Mouse (Mus musculus) hindbrain, embryonic 14.5 days (tissue): Measurements from ENCODE around the gene Rpl28. TPM values are rescaled to one million over a fixed set of nuclear protein-coding genes. Genes with fewer than 3 reads are reported as not detected.

Experiments
- ATAC-seq: fragments of 200-750 bp; cut with Nextera tagmentation; 2 replicates; pipeline ENCODE4 v1.8.0; 2017; ENCODE audit warnings: moderate number of reproducible peaks, mild to moderate bottlenecking, moderate TSS enrichment, moderate library complexity; ENCODE audit not compliant: low FRiP score
- DNase-seq: peaks from one replicate; pipeline ENCODE4 v3.0.0-alpha.2; 2015; ENCODE audit warnings: low spot score
- H3K27ac ChIP-seq: fragments of 300-500 bp; sonication (generic); 2 replicates; pipeline ENCODE4 v1.5.1; 2014; ENCODE audit warnings: mild to moderate bottlenecking, moderate library complexity
- H3K27me3 ChIP-seq: fragments of 300-500 bp; sonication (generic); 2 replicates; pipeline ENCODE4 v1.6.1; 2014; ENCODE audit warnings: mild to moderate bottlenecking, low read length, mixed read lengths; ENCODE audit not compliant: control insufficient read depth, insufficient read depth
- H3K36me3 ChIP-seq: fragments of 300-500 bp; sonication (generic); replicated peaks from 2 replicates; pipeline ENCODE4 v1.6.1; 2014; ENCODE audit not compliant: control insufficient read depth, insufficient read depth
- H3K4me1 ChIP-seq: fragments of 300-500 bp; sonication (generic); replicated peaks from 2 replicates; pipeline ENCODE4 v1.6.1; 2014; ENCODE audit warnings: antibody characterized with exemption, low read length, mixed read lengths; ENCODE audit not compliant: control insufficient read depth, insufficient read depth
- H3K4me2 ChIP-seq: fragments of 300-500 bp; sonication (generic); replicated peaks from 2 replicates; pipeline ENCODE4 v1.6.1; 2014; ENCODE audit warnings: mild to moderate bottlenecking, moderate library complexity
- H3K4me3 ChIP-seq: fragments of 300-500 bp; sonication (generic); replicated peaks from 2 replicates; pipeline ENCODE4 v1.5.1; 2014; ENCODE audit warnings: mild to moderate bottlenecking, low read length
- H3K9ac ChIP-seq: fragments of 300-500 bp; sonication (generic); 2 replicates; pipeline ENCODE4 v1.6.1; 2014
- H3K9me3 ChIP-seq: fragments of 300-500 bp; sonication (generic); 2 replicates; pipeline ENCODE4 v1.6.1; 2016; ENCODE audit warnings: low read length; ENCODE audit not compliant: control insufficient read depth
- WGBS: fragments of 180-500 bp; shearing (Covaris S2); extraction: QIAGEN DNeasy Blood & Tissue Kit; methylation state at CpG from one replicate; pipeline ENCODE4 v1.1.7; 2014; 5-methylcytosine and 5-hydroxymethylcytosine counted together
- polyA plus RNA-seq: library from polyadenylated mRNA; unstranded; fragments of >200 nt; fragmentation: Nextera tagmentation; extraction: Ambion mirVana; gene quantifications from 2 replicates; pipeline ENCODE4 v1.2.1, GENCODE M21; 2014

Gene Rpl28
- polyA plus RNA-seq, 1 experiment from 2014 or later = 192 TPM

GRCm38 (mm10) chr7:4752821-4753570 is 39.7 kb upstream of the Rpl28 start, which contains the start of gene Cox6b2:
Gene Cox6b2 (minus strand): TSS chr7:4753094.
- Histone ChIP-seq H3K4me2 (peak within 1 kb of the TSS; percentile 47), H3K27me3 (no peaks in the 10 kb centered on the region), H3K4me1 (no peaks in the 10 kb centered on the region), H3K9ac (0 out of 2 replicates have a peak within 1 kb of the TSS, but pooled peaks have one; percentile 1), H3K4me3 (peak within 1 kb of the TSS; percentile 22), H3K36me3 (no peaks in the 10 kb centered on the region; the same call in 1 of the 2 replicates), H3K27ac (no peak within 1 kb of the TSS), H3K9me3 (no peaks in the 10 kb centered on the region)
- peak; percentile 93 for ATAC-seq
- WGBS = 4% methylated on average over 24 of the region's 24 CpGs
- DNase-seq = peak; percentile 76

GRCm38 (mm10) chr7:4759670-4760069 is 33.0 kb upstream of the Rpl28 start:
- Histone ChIP-seq H3K27me3 (no peaks in the 10 kb centered on the region), H3K4me3 (no peak overlapping the region), H3K4me1 (no peaks in the 10 kb centered on the region), H3K36me3 (no peaks in the 10 kb centered on the region), H3K27ac (no peak overlapping the region), H3K4me2 (no peak overlapping the region), H3K9me3 (no peaks in the 10 kb centered on the region), H3K9ac (no peak overlapping the region)
- DNase-seq (no peak), ATAC-seq (no peak)
- WGBS = 59% methylated on average over 1 of the region's 1 CpGs

- ATAC-seq = no peak
Observed at GRCm38 (mm10) chr7:4764946-4765710, 27.5 kb upstream of the Rpl28 start.

GRCm38 (mm10) chr7:4771202-4771601 is 21.5 kb upstream of the Rpl28 start, which contains the start of gene Fam71e2:
Gene Fam71e2 (minus strand): TSS chr7:4771302.
- no peak for DNase-seq
- WGBS = 89% methylated on average over 4 of the region's 5 CpGs
- Histone ChIP-seq H3K9me3 (no peaks in the 10 kb centered on the region), H3K36me3 (no peaks in the 10 kb centered on the region), H3K27ac (no peak within 1 kb of the TSS), H3K4me2 (no peak within 1 kb of the TSS), H3K9ac (no peak within 1 kb of the TSS), H3K4me1 (no peaks in the 10 kb centered on the region), H3K4me3 (no peak within 1 kb of the TSS), H3K27me3 (peaks cover 18% of the 10 kb centered on the region)
- no peak for ATAC-seq

More at GRCm38 (mm10) chr7:4764946-4765710, 27.5 kb upstream of the Rpl28 start:
- Histone ChIP-seq H3K4me1 (no peaks in the 10 kb centered on the region), H3K9me3 (no peaks in the 10 kb centered on the region), H3K4me2 (no peak overlapping the region), H3K4me3 (no peak overlapping the region), H3K27ac (no peak overlapping the region), H3K36me3 (no peaks in the 10 kb centered on the region), H3K27me3 (no peaks in the 10 kb centered on the region), H3K9ac (no peak overlapping the region)
- WGBS = 19% methylated on average over 4 of the region's 4 CpGs
- no peak for DNase-seq

GRCm38 (mm10) chr7:4776131-4776530 is 16.5 kb upstream of the Rpl28 start:
- 54% methylated on average over 10 of the region's 10 CpGs for WGBS

GRCm38 (mm10) chr7:4776861-4777830 is 15.5 kb upstream of the Rpl28 start:
- Histone ChIP-seq H3K4me1 (0 out of 2 replicates have a peak, but pooled peaks cover 5% of the 10 kb centered on the region), H3K36me3 (no peaks in the 10 kb centered on the region), H3K4me2 (peak overlapping the region; percentile 51), H3K27me3 (peaks cover 51% of the 10 kb centered on the region), H3K4me3 (peak overlapping the region; percentile 34), H3K9me3 (no peaks in the 10 kb centered on the region), H3K9ac (peak overlapping the region; percentile 22), H3K27ac (no peak overlapping the region)
- WGBS = 1% methylated on average over 35 of the region's 56 CpGs
- DNase-seq (peak; percentile 47), ATAC-seq (peak; percentile 71)

More at GRCm38 (mm10) chr7:4776131-4776530, 16.5 kb upstream of the Rpl28 start:
- no peak for DNase-seq
- Histone ChIP-seq H3K9ac (no peak overlapping the region), H3K4me1 (0 out of 2 replicates have a peak, but pooled peaks cover 5% of the 10 kb centered on the region), H3K9me3 (no peaks in the 10 kb centered on the region), H3K36me3 (no peaks in the 10 kb centered on the region), H3K4me3 (no peak overlapping the region), H3K4me2 (no peak overlapping the region), H3K27ac (no peak overlapping the region), H3K27me3 (peaks cover 51% of the 10 kb centered on the region)
- no peak for ATAC-seq

- H3K4me2 ChIP-seq = no peak overlapping the region
- WGBS = 4% methylated on average over 19 of the region's 20 CpGs
- ATAC-seq (no peak), DNase-seq (no peak)
- H3K9me3 ChIP-seq = no peaks in the 10 kb centered on the region
- H3K27ac ChIP-seq = no peak overlapping the region
- no peak overlapping the region for H3K4me3 ChIP-seq
- no peaks in the 10 kb centered on the region for H3K36me3 ChIP-seq
- H3K27me3 ChIP-seq = peaks cover 51% of the 10 kb centered on the region
- 0 out of 2 replicates have a peak, but pooled peaks cover 5% of the 10 kb centered on the region for H3K4me1 ChIP-seq
- no peak overlapping the region for H3K9ac ChIP-seq
Observed at GRCm38 (mm10) chr7:4777851-4778637, 14.6 kb upstream of the Rpl28 start.

- DNase-seq = no peak
- 62% methylated on average over 5 of the region's 5 CpGs for WGBS
- no peak for ATAC-seq
Observed at GRCm38 (mm10) chr7:4779921-4780320, 12.8 kb upstream of the Rpl28 start.

More at GRCm38 (mm10) chr7:4779921-4780320, 12.8 kb upstream of the Rpl28 start:
- no peaks in the 10 kb centered on the region for H3K9me3 ChIP-seq
- H3K4me2 ChIP-seq = no peak overlapping the region
- no peak overlapping the region for H3K4me3 ChIP-seq
- no peak overlapping the region for H3K9ac ChIP-seq
- 0 out of 2 replicates have a peak, but pooled peaks cover 5% of the 10 kb centered on the region for H3K4me1 ChIP-seq
- no peak overlapping the region for H3K27ac ChIP-seq
- H3K27me3 ChIP-seq = peaks cover 46% of the 10 kb centered on the region
- no peaks in the 10 kb centered on the region for H3K36me3 ChIP-seq
